Mouse (Mus musculus) CH12.LX (cell line): Measurements from ENCODE around the gene Gm5788. TPM values are rescaled to one million over a fixed set of nuclear protein-coding genes. Genes with fewer than 3 reads are reported as not detected.
"Not testable (repeated sequence)": the region's sequence is repeated elsewhere in the genome, so short reads cannot be mapped to it uniquely, and the experiment has no call there.

ENCODE experiments used
- DNase-seq: peaks from one replicate; pipeline ENCODE4 v3.0.0-alpha.2; 2013; ENCODE audit errors: extremely low read depth
- H3K27ac ChIP-seq: 2 replicates; pipeline ENCODE4 v1.5.1; 2012; ENCODE audit warnings: low read depth, mild to moderate bottlenecking, control low read depth, moderate library complexity; ENCODE audit not compliant: insufficient read depth
- H3K27me3 ChIP-seq: replicated peaks from 2 replicates; pipeline ENCODE3; 2012; ENCODE audit warnings: inconsistent platforms
- H3K36me3 ChIP-seq, 2 experiments: replicated peaks in 1 of 2; 2 replicates each; pipeline versions ENCODE3 to v1.6.1; 2012; ENCODE audit warnings: inconsistent platforms in 1 of 2, low read length in 1 of 2, mild to moderate bottlenecking in 1 of 2, mixed read lengths in 1 of 2, moderate library complexity in 1 of 2; ENCODE audit not compliant: control insufficient read depth in 1 of 2, insufficient read depth in 1 of 2
- H3K4me1 ChIP-seq, 2 experiments: 2 replicates each; pipeline ENCODE4 v1.6.1; 2012; ENCODE audit warnings: inconsistent platforms in 1 of 2, moderate library complexity in 1 of 2; ENCODE audit not compliant: insufficient read depth in 2 of 2, control insufficient read depth in 1 of 2
- H3K4me2 ChIP-seq: 2 replicates; pipeline ENCODE4 v1.6.1; 2012; ENCODE audit warnings: low read depth, mild to moderate bottlenecking, control low read depth; ENCODE audit not compliant: poor library complexity, insufficient read depth, severe bottlenecking
- H3K4me3 ChIP-seq, 3 experiments: fragments of 150-350 bp in 1 of 3; sonication (generic) in 1 of 3; replicated peaks in 1 of 3; 2 replicates each; pipeline versions ENCODE3 to v1.5.1; 2011 to 2012; ENCODE audit warnings: low read depth in 2 of 3, low read length in 2 of 3, mild to moderate bottlenecking in 2 of 3, moderate library complexity in 2 of 3, control low read depth in 1 of 3, improper control_type of control experiment in 1 of 3, inconsistent platforms in 1 of 3, mixed read lengths in 1 of 3; ENCODE audit not compliant: poor library complexity in 1 of 3
- H3K79me2 ChIP-seq: replicated peaks from 2 replicates; pipeline ENCODE4 v1.6.1; 2012; ENCODE audit warnings: mild to moderate bottlenecking, moderate library complexity; ENCODE audit not compliant: control insufficient read depth, poor library complexity, insufficient read depth, severe bottlenecking; ENCODE audit errors: extremely low read depth
- H3K9ac ChIP-seq: 2 replicates; pipeline ENCODE4 v1.6.1; 2012; ENCODE audit warnings: low read depth, mild to moderate bottlenecking, control low read depth, moderate library complexity; ENCODE audit not compliant: insufficient read depth
- H3K9me3 ChIP-seq: replicated peaks from 2 replicates; pipeline ENCODE3; 2012; ENCODE audit warnings: low read length, inconsistent platforms, mixed read lengths
- BHLHE40 ChIP-seq: IDR thresholded peaks from 2 replicates; pipeline ENCODE4 v1.6.1; 2011; ENCODE audit warnings: mild to moderate bottlenecking, low read depth, low read length, improper control_type of control experiment
- CHD1 ChIP-seq: IDR thresholded peaks from 2 replicates; pipeline ENCODE4 v1.6.1; 2012; ENCODE audit warnings: low read depth, low read length, improper control_type of control experiment, inconsistent platforms
- CHD2 ChIP-seq: IDR thresholded peaks from 2 replicates; pipeline ENCODE4 v1.6.1; 2011; ENCODE audit warnings: low read length, improper control_type of control experiment
- EP300 ChIP-seq: IDR thresholded peaks from 2 replicates; pipeline ENCODE4 v1.6.1; 2011; ENCODE audit warnings: low read length, improper control_type of control experiment
- ETS1 ChIP-seq: conservative IDR thresholded peaks from 2 replicates; pipeline ENCODE4 v1.6.1; 2012; ENCODE audit warnings: low read depth, mild to moderate bottlenecking, inconsistent platforms, low read length, improper control_type of control experiment, moderate library complexity
- HCFC1 ChIP-seq: IDR thresholded peaks from 2 replicates; pipeline ENCODE4 v1.6.1; 2012; ENCODE audit warnings: low read depth, mild to moderate bottlenecking, inconsistent platforms, low read length, improper control_type of control experiment
- JUN ChIP-seq: IDR thresholded peaks from 2 replicates; pipeline ENCODE4 v1.6.1; 2011; ENCODE audit warnings: low read depth, mild to moderate bottlenecking, low read length, improper control_type of control experiment, moderate library complexity; ENCODE audit not compliant: insufficient read depth
- JUND ChIP-seq: conservative IDR thresholded peaks from 2 replicates; pipeline ENCODE4 v1.6.1; 2011; ENCODE audit warnings: low read depth, low read length, improper control_type of control experiment
- MAX ChIP-seq: IDR thresholded peaks from 2 replicates; pipeline ENCODE4 v1.6.1; 2011; ENCODE audit warnings: low read length, improper control_type of control experiment
- NRF1 ChIP-seq: IDR thresholded peaks from 2 replicates; pipeline ENCODE4 v1.6.1; 2014; ENCODE audit warnings: low read depth, mild to moderate bottlenecking, inconsistent platforms, low read length, improper control_type of control experiment, moderate library complexity
- POLR2AphosphoS2 ChIP-seq: IDR thresholded peaks from 2 replicates; pipeline ENCODE4 v1.6.1; 2011; ENCODE audit warnings: low read depth, low read length, improper control_type of control experiment
- RAD21 ChIP-seq: IDR thresholded peaks from 2 replicates; pipeline ENCODE4 v1.6.1; 2011; ENCODE audit warnings: low read depth, mild to moderate bottlenecking, low read length, improper control_type of control experiment, moderate library complexity
- SIN3A ChIP-seq: IDR thresholded peaks from 2 replicates; pipeline ENCODE4 v1.6.1; 2012; ENCODE audit warnings: low read length, improper control_type of control experiment, inconsistent platforms
- SMC3 ChIP-seq: IDR thresholded peaks from 2 replicates; pipeline ENCODE4 v1.6.1; 2011; ENCODE audit warnings: low read depth, low read length, improper control_type of control experiment
- ZKSCAN1 ChIP-seq: IDR thresholded peaks from 2 replicates; pipeline ENCODE4 v1.6.1; 2012; ENCODE audit warnings: low read depth, inconsistent platforms, low read length, improper control_type of control experiment, borderline replicate concordance
- ZMIZ1 ChIP-seq: IDR thresholded peaks from 2 replicates; pipeline ENCODE4 v1.6.1; 2012; ENCODE audit warnings: low read depth, mild to moderate bottlenecking, inconsistent platforms, low read length, improper control_type of control experiment
- dilution Hi-C: fragments of 300-500 bp; cut with MboI; formaldehyde crosslinking; loops from 2 replicates; pipeline ENCODE4 v1.14.3; 2020; ENCODE audit warnings: low sequenced_read_pairs; ENCODE audit not compliant: extremely low pct_unique_long_range_greater_than_20kb, extremely low pct_ligation_motif_present
- in situ Hi-C: fragments of 300-500 bp; cut with MboI; formaldehyde crosslinking; loops from 3 replicates; pipeline ENCODE4 v1.14.3; 2019; ENCODE audit warnings: low sequenced_read_pairs, low pct_ligation_motif_present, low pct_unique_long_range_greater_than_20kb, mixed read lengths
- polyA plus RNA-seq: library from polyadenylated mRNA; unstranded; fragments of >175 nt; gene quantifications from 2 replicates; pipeline ENCODE4 v1.2.1, GENCODE M21; 2012; ENCODE audit warnings: low read depth; ENCODE audit not compliant: insufficient read length
- total RNA-seq, 2 experiments: library from RNA; depleted of rRNA; stranded (reverse); fragments of 300-350 nt in 1 of 2; fragments of >200 nt in 1 of 2; gene quantifications; 2 replicates each; pipeline ENCODE4 v1.2.3; 2012 to 2014

Gm5788 gene
- total and polyA plus RNA-seq, 3 experiments, result not detected

DNA sequence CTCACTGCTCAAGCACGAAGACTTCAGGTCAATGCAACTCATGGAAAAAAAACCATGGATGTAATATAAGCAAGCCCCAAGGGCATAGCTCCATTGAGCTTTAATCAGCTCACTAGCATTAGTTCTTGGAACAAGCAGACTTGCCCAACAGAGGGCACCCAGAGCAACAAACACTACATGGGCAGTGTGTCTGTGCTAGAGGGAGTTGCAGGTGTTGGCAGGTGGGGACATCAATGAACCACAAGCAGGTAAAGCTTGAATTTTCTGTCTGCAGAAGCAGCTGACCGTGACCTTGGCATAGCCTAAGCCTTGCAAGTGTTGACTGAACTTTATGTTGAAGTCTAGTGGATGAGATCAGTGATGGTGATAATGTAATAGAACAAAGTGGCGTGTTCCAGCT is 19.8 kb upstream of the Gm5788 start:
- H3K9me3 ChIP-seq, result no peaks in the 10 kb centered on the region
- dilution Hi-C loops, result no loop called here
- no peak overlapping the region for H3K4me2 ChIP-seq
- H3K36me3 ChIP-seq, result peaks cover 1 to 5% of the 10 kb centered on the region in 2 experiments
- H3K27ac ChIP-seq, result no peak overlapping the region
- H3K27me3 ChIP-seq, result no peaks in the 10 kb centered on the region
- H3K79me2 ChIP-seq, result peaks cover 22% of the 10 kb centered on the region
- in situ Hi-C loops, result no loop called here
- H3K4me3 ChIP-seq, result no peak overlapping the region
- H3K9ac ChIP-seq, result no peak overlapping the region
- peaks cover 5 to 14% of the 10 kb centered on the region in 2 experiments; a peak in 3 of 4 replicates for H3K4me1 ChIP-seq
- no peak for DNase-seq
- no peak for TF ChIP-seq JUND
- TF ChIP-seq ZMIZ1, result no peak
- TF ChIP-seq ETS1, result no peak
- no peak for TF ChIP-seq CHD2
- no peak for TF ChIP-seq ZKSCAN1
- no peak for TF ChIP-seq SMC3
- no peak for TF ChIP-seq HCFC1
- TF ChIP-seq RAD21, result no peak
- TF ChIP-seq POLR2AphosphoS2, result no peak
- TF ChIP-seq NRF1, result no peak
- TF ChIP-seq EP300, result no peak
- no peak for TF ChIP-seq SIN3A
- TF ChIP-seq CHD1, result no peak
- TF ChIP-seq JUN, result no peak
- TF ChIP-seq MAX, result no peak
- TF ChIP-seq BHLHE40, result no peak

DNA sequence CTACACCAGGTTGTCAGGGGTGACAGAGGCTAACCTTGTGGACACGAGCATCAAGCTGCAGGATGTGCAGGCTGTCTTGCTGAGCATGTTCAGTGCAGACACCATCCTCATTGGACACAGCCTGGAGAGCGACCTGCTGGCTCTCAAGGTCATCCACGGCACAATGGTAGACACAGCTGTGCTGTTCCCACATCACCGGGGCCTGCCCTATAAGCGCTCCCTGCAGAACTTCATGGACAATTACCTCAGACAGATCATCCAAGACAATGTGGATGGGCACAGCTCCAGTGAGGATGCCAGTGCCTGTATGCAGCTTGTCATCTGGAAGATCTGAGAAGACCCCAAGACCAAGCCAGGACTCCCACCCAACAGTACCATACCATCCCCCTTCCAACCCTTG is 12.0 kb upstream of the Gm5788 start:
- H3K9ac ChIP-seq, H3K27ac ChIP-seq, dilution Hi-C loops, H3K27me3 ChIP-seq, H3K4me1 ChIP-seq, H3K4me2 ChIP-seq, H3K9me3 ChIP-seq, DNase-seq, H3K79me2 ChIP-seq, H3K36me3 ChIP-seq, H3K4me3 ChIP-seq, in situ Hi-C loops: not testable (repeated sequence)

DNA sequence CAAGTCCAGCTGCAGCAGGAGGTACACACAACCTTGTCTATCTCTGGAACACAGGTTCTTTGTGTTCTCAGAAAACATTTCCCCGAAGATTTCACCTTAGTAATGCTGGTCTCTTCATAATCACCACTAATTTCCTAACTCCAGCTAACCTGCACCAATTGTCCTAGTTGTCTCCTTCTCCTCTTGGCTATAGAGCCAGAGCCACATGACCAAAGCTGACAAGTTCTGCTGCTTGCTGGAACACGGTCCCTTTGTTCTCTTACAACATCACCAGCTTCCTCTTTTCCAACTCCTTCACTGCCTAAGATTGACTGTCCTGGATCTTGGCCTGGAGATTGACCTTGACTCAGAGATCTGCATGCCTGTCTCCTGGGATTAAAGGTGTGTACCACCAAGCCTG is 5.8 kb upstream of the Gm5788 start:
- H3K36me3 ChIP-seq, H3K4me2 ChIP-seq, in situ Hi-C loops, DNase-seq, dilution Hi-C loops, H3K27ac ChIP-seq, H3K9ac ChIP-seq, H3K4me1 ChIP-seq, H3K4me3 ChIP-seq, H3K79me2 ChIP-seq, H3K9me3 ChIP-seq, H3K27me3 ChIP-seq: not testable (repeated sequence)

DNA sequence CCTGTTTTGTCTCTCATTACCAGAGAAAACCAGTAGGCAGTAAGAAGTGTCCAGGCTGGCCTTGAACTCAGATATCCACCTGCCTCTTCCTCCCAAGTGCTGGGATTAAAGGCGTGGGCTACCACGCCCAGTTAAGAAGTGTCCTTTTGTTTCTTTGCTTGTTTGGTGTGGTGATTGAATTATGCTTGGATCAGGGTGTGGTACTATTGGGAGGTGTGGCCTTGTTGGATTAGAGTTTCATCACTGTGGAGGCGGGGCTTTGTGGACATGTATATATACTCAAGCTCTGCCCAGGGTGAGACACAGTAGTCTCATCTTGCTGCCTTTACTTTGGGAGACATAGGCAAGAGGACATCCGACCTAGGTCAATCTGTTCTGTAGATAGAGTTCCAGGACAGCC is 19.5 kb downstream of the Gm5788 start, which contains the start of gene Gm8300:
TSS of gene Gm8300 (plus strand) at position 301 of the 400 bp plus-strand sequence.
- H3K27ac ChIP-seq, in situ Hi-C loops, dilution Hi-C loops: not testable (repeated sequence)

More for the DNA sequence above, 19.5 kb downstream of the Gm5788 start, which contains the start of gene Gm8300:
- not testable (repeated sequence) for H3K79me2 ChIP-seq, H3K4me1 ChIP-seq, H3K9me3 ChIP-seq, H3K9ac ChIP-seq, H3K4me2 ChIP-seq, H3K27me3 ChIP-seq, H3K4me3 ChIP-seq, DNase-seq, H3K36me3 ChIP-seq
